Mouse (Mus musculus) T-helper 2 cell (primary cell): ENCODE data around the gene Ambra1.

Experiments used
- in situ Hi-C: fragments of 300-600 bp; cut with MboI, MseI; formaldehyde crosslinking; loops from one replicate; pipeline ENCODE4 v1.15.1; 2025; ENCODE audit warnings: high pct_unique_total_duplicates

Ambra1 gene

GRCm38 (mm10) chr2:91871225-91871624 is 141.3 kb downstream of the Ambra1 start:
- in situ Hi-C loops, result no loop called here

DNA sequence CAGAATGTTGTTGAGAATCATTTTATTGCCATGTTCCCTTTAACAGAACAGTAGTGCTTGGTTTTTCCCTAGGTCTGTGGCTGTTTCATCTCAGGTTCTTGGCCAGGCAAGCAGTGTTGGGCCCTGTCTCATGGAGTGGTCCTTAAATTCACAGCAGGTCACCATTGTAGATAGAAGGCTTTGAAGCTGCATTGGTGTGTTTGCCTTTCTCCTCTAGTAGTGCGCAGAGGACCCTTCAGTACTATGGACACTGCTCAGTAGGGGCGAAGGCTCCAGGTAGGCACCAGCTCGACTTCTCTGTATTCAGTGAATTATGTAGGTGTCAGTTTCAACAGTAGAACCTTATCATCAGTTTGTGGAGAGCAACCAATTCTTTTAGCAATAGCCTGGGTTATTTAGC is 142.7 kb downstream of the Ambra1 start:
- in situ Hi-C loops, result no loop called here

GRCm38 (mm10) chr2:91876000-91876805 is 146.3 kb downstream of the Ambra1 start:
- in situ Hi-C loops, result no loop called here

GRCm38 (mm10) chr2:91876806-91877140 is 146.8 kb downstream of the Ambra1 start:
- in situ Hi-C loops, result no loop called here

DNA sequence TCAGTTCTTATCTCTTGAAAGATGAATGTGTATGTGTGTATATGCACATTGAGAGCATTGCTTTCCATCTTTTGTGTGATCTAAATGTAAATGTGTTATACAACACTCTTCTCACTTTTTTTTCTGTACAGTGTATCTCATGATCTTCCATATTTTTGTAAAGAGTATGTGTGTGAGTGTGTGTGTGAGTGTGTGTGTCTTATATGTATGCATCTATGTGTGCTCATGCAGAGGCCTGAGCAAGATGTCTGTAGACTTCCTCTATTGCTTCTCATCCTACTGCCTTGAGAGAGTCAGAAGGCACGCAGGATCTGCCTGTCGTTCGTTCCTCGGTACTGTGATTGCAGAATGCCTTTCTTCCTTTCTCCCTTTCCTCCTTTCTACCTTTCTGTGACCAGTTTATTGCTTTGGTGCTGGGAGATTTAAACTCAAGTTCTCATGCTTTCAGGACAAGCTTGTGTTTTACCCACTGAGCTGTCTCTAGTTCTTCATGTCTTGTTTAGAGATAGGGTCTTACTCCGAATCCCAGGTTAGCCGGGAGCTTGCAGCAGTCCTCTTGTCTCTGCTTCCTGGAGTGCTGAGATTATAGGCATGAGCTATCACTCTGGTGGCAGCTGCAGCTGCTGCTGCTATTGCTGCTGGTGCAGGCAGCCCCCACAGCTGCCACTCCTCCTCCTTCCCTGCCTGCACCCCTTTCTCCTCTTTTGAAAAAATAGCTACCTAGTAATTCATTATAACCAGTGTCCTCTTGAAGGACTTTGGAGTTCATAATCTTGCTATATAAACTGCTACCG is 148.7 kb downstream of the Ambra1 start:
- in situ Hi-C loops, result no loop called here

GRCm38 (mm10) chr2:91883961-91884360 is 154.0 kb downstream of the Ambra1 start:
- in situ Hi-C loops, result no loop called here

DNA sequence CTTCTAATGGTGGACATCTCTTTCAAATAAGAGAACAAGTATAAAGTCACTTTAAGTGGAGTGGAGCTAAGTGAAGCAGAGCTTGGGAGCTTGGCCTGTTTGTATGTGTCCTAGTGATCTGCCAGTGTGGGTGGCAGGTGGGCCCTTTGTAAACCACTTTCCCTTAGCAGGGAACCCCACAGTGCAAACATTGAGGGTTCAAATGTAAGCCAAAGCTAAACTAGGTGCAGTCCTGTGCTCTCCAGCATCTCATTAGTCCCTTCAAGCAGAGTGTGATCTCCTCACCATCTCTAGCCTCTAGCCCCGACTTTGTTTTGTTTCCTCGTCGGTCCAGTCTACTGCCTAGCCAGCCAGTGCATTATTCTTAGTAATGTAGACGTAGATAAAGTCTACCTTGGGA is 154.7 kb downstream of the Ambra1 start:
- in situ Hi-C loops, result no loop called here

GRCm38 (mm10) chr2:91894716-91895115 is 164.8 kb downstream of the Ambra1 start:
- in situ Hi-C loops, result no loop called here

- in situ Hi-C loops, result no loop called here
These were observed 165.5 kb downstream of the Ambra1 start for GRCm38 (mm10) chr2:91895401-91895800.

DNA sequence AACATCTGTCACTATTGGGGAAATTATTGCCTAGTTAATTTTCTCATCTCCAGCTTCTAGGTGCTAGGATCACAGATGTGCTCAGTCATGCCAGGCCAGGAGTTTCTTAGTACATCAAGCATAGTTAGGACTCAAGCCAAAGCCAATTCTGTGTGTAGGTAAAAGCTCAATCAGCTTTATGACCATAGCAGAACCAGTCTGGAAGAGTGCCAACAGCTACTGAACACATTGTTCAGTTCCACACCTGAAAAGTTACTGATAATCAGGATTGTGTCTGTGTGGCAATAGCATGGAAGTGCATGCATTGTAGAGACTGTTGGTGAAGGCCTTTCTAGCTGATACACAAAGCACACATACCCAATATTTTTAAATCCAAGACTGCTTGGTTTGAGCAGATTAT is 168.0 kb downstream of the Ambra1 start:
- in situ Hi-C loops, result no loop called here

- in situ Hi-C loops, result no loop called here
These were observed 169.2 kb downstream of the Ambra1 start for GRCm38 (mm10) chr2:91899141-91899540.

GRCm38 (mm10) chr2:91900431-91900830 is 170.5 kb downstream of the Ambra1 start:
- in situ Hi-C loops, result no loop called here

DNA sequence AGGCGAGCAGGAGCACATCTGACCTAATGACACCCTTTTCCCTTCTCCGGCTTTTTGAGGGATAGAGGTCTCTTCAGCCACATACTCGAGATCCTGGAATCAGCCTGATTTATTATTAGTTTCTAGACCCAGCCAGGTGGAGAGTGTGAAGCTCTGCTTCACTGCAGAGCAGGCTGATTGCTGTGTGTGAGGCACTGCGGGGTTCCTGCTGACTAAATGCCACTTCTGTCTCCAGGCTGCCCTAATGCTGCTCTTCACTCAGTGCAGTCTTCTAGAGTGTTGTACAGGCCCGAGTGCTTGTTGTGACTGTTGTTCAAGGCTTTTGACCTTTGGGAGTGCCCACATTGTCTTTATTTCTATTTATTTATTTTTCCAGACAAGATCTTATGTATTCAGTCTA is 172.4 kb downstream of the Ambra1 start:
- in situ Hi-C loops, result no loop called here

DNA sequence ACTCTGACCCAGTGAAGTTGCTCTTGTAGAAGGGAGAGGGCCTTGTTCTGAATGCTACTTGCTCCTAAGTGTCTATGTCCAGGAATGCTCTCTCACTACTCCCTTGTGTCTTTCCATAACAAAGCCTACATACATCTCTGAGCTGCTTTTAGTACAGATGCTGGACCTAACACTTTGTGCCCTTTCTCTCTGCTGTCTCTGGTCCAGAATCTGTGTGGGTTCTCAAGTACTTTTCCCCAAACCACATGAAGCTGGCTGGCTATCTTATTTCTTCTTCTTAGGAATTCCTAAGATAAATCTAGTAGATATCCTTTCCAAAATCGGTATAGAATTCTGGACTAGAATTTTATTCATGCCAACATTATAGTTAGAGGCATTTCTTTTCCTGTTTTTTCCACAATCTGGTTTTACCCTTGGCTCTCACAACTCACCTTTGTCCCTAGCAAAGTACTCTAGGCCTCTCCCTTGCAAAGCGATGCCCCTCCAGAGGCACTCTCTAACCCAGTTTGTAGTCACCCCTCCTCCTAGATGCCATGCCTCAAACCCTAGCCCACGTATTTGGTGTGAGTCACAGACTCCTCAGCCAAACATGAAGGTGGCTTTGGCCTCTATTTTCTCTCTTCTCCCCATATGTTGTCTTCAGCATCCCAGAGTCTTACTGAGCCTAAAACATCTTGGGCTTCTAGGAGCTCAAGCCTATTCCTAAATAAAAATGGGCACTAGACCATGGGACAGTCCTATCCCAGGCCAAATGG is 173.4 kb downstream of the Ambra1 start:
- in situ Hi-C loops, result no loop called here

GRCm38 (mm10) chr2:91904618-91905307 is 174.8 kb downstream of the Ambra1 start:
- in situ Hi-C loops, result no loop called here

DNA sequence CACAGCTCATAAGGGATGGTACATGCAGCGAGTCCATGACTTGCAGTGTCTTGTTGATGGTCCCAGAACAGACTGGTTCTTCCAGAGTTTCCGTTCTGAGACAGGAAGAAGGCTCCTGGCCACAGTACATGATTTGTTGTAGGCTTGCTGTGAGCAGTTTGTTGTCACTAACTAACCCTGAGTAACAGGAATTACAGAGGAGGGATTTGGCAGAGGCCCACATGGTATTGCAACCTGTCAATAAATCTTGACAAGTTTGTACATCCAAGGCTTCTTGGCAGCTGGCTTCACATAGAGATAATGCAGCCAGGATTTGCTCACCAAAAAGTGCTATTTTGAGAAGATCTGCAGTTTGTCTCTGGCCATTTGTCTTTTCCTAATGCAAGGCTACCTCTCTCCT is 176.2 kb downstream of the Ambra1 start:
- in situ Hi-C loops, result no loop called here

GRCm38 (mm10) chr2:91912616-91913015 is 182.7 kb downstream of the Ambra1 start:
- in situ Hi-C loops, result no loop called here

DNA sequence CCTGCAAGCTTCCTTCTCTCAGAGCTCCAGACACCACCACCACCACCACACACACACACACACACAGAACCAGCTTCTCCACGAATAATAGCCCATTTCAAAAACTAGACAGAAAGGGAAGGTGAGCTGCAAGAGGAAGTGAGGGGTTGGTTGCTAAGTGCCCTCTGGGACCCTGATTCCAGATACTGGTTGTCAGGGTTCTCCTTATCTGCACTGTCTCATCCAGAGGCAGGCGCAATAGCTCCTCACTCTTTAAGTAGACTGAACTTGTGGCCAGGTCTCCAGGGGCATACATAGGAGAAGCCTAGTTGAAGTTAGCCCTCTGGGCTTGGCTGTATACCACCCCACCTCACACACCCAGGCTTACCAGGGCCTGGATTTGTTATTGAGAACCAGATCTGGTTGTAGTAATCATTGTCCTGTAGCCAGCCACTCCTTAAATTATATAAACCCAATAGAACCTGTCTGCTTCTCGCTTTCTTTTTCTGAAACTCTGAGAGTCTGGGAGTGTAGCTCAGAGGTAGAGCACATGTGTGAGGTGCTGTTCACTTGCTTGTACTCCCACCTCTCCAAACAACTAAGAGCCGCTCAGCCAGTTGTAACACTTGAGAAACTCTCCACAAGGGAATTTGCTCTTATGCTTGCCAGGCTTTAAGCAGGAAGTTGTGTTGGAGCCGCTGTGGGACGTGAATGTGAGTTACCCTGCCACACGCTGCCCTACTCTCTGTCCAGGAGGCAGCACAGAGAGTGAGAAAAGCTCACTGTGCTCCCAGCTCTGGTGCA is 183.6 kb downstream of the Ambra1 start:
- in situ Hi-C loops, result no loop called here

DNA sequence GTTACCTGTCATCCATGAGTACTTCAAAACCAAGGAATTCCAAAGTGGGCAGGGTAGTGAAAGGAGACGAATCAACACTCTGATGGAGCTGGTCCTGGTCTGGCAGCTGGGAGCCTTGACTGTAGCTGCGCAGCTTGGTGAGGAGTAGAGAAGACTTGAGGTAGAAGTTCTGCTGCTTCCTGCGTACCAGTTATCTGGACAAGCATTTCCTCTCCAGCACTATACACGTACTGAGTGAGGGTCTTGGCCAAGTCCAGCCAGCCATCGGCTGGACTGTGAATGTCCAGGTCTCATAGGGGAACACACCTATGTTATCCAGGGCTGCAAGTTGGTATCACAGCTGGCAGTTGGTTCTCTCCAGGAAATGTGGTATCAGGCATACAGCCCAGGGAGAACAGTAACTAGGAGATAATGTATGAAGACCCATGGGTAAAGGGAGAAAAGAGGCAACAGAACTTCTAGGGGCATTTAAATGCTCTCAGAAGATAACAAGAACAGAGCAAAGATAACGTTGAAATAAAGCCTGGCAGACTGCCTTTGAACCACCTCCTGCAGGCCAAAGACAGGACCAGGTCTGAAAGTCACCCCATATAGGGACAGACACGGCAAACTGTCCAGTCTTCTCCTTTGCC is 186.5 kb downstream of the Ambra1 start:
- in situ Hi-C loops, result loop anchor here (5.0 kb wide), 1 partner anchor 139 kb away; no protein-coding TSS in a partner anchor

GRCm38 (mm10) chr2:91917096-91917495 is 187.2 kb downstream of the Ambra1 start:
- in situ Hi-C loops, result loop anchor here (5.0 kb wide), 1 partner anchor 140 kb away; no protein-coding TSS in a partner anchor
